Mouse (Mus musculus): Measurements from ENCODE around the gene Olfr459.

Olfr459 gene

DNA sequence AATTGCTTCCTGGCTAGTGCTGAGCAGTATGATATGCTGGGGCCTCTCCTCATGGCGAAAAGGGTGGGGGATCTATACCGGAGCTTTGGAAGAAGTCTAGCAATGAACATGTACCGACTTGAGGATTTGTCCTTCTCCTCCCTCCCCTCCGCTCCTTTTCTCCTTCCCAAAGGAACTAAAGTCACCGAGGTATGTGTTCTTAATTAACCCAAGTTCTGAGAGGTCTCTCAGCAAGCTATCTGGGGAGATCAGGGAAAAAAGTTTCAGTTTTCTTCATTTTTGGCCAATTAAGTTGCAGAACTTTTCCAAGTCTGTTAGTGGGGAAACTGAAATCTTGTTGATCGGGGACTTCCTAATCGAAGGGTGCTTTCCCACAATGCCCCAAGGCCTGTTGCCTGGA, at the start of gene Olfr459:
TSS of gene Olfr459 (minus strand) at position 101 of the 400 bp plus-strand sequence.
- no peak for DNase-seq (ENCODE audit: low read depth, low spot score)

DNA sequence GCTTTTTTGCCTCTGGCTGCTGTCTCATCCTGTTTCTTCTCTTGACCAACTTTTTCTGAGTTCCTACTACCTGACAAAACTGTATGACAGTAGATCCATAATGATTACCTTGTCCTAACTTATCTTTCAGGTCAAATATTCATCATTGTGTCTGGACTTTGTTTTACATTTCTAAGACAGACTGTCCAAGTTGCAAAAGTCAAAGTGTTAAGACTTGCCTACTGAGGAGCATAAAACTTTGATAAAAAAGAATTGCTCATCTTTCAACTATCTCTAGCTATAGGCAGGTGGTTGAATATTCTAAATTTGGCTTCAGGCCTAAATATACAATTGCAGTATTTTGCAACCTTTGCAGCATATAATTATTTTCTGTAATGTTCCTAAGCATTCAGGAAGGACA, 49.1 kb upstream of the Olfr459 start:
- no peak for DNase-seq (ENCODE audit: low read depth, low spot score)

DNA sequence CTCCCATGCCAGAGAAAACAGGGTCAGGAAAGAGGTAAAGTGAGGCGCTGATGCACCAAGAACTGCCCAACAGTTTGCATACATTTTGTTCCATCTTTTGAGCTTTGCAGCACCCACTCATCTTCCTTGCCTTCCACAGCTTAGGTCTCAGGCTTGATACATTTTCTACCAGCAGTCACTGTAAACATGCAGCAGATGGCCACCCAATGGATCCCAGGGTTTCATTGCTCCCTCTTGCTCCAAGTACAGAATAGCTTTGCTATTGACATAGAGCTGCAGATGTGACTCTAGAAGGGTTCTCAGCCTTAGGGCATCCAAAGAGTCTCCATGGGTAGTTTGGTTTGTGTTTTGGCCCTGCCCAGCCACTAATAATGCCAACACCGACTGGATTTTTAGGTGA, 11.7 kb upstream of the Olfr459 start:
- no peak for DNase-seq (ENCODE audit: low read depth, low spot score)

DNA sequence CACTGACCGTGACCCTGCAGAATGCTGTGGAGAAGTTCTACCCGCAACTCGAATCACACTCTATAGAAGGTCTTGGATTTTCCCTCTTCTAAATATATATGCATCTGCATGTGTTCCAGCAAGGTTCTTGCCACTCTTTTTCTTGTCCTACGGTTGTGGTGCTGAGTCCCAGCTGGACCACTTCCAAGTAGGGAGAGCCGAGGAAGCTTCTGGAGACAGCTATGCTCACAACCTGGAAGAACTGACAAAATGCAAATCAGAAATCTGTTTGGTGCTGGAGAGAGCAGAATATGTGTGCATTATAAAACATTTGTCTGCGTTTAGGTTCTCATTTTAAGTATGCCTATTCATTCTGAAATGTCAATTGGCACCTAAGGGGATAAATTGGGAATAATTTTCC, 744 bp upstream of the Olfr459 start:
- DNase-seq (ENCODE audit: low read depth, low spot score): no peak

DNA sequence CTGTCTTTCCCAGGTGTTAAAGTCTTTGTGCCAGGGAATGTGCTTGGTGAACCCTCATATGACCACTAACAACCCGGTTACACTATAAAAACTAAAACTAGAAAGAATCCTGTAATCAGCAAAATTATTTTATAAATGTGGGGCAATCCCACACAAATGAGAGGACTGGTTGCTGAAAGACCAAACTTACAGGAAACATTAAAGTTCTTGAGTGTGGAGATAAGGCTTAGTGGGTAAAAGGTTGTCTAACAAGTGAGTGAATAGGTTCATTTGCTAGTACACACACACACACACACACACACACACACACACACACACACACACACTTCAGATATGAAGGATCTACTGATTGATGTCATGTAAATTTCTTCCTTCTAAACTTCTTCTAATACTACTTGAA, 5.1 kb downstream of the Olfr459 start:
- DNase-seq (ENCODE audit: low read depth, low spot score): no peak

DNA sequence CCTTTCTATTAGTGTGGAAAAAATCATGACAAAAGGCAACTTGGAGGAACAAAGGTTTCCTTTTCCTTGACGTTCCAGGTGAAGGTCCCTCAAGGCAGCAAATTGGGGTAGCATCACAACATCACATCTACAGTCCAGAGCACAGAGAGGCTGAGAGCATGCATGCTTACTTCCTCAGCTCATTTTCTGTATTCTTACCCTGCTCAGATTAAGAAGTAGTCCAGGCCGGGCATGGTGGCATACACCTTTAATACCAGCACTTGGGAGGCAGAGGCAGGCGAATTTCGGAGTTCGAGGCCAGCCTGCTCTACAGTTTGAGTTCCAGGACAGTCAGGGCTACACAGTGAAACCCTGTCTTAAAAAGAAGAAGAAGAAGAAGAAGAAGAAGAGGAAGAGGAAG, 10.7 kb downstream of the Olfr459 start:
- no peak for DNase-seq (ENCODE audit: low read depth, low spot score)

DNA sequence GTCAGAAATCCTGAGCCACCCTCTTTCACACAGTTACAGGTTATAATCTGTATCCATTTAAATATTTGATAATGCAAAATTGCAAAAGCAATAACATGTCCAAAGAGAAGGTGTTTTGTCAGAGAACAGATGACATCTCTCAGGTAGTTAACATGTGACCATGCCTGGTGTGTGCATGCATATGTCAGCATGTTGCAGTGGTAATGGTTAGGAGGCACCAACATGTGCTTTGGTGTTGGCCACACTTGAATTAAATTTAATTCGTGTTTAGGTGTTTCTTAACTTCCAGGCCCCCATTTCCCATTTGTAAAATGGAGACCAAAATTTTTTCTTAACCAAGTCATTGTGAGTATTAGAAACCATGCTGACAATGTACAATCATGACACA, 12.6 kb downstream of the Olfr459 start:
- DNase-seq (ENCODE audit: low read depth, low spot score): no peak

DNA sequence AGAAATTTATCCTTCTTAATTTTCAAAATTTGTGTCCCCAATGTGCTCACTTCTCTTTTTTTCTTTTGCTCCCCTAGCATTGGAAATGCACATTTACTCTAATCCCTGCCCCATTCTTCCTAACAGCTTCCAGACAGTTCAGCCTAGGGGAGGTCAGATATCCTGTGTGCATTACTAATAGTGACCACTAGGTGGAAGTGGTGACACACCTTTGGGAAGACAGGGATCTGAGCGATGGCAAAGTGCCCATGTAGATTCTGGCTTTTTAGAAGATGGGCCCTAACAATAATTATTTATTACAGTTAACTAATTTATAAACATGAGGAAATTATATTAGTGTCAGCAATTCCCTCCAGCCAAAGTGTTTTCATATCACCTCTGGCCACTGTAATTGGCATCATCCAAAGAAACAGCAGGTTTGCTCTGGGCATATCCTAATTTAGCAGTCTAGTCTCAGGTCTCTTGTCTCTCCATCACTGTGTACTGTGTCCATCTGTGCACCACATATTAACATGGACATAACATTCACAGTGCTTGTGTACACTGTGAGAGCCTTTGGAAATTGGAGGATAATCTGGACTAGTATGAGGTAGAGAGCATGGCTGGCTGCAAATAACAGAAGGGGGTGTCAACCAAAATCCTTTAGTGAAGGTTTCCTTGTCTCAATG, 13.1 kb downstream of the Olfr459 start:
- DNase-seq (ENCODE audit: low read depth, low spot score): peak; percentile 67

DNA sequence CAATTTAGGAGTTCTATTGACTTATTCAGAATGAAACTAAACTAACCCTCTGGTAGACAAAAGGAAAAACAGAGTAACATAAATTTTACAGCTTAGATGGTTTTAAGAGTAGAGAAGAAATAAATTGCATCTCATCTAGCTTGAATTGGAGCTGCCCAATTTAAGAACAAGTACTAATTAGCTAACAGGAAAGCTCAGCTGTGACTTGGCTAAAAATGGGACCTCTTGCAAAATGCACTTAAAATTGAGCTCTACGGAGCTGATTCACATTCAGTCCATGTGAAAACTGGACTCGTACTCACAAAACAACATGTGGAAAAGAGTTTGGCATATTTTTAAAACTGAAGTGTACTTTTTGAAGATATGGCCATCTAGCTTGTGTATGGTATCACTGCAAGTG, 15.4 kb downstream of the Olfr459 start:
- DNase-seq (ENCODE audit: low read depth, low spot score): no peak

DNA sequence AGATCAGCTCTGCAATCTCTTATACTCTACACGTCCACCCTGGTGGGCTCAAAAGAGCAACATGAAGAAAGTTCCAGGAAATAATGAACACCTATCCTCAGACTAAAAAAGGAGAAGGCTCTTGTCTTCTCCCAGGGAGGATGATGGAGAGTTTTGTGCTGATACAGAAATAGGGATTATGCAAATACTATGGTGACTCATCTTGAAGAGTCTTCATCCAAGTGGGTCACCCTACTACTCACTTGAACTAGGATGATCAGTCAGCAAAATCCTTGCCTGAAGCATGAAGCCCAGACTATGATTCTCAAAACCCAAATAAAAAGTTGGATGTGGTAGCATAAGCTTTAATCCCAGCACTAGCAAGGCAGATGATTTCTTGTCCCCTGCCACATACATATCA, 16.6 kb downstream of the Olfr459 start:
- no peak for DNase-seq (ENCODE audit: low read depth, low spot score)

DNA sequence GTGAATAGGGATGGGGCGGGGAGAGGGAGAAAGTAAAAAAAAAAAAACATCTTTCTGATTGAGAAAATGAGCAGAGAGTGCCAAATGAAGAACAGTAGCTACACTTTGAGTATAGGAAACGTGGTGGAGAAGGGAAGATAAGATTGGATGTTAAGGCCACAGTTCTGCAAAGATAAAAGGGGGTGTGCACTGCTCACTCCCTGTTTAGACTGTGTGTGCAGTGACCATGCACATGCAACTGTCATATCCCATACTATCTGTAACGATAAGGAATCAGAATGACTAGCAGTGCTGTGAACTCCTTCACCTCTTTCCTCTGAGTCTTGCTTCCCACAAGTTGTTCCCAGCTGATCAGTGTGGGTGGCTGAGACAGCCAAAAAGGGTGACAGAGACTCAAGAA, 17.8 kb downstream of the Olfr459 start:
- DNase-seq (ENCODE audit: low read depth, low spot score): no peak

DNA sequence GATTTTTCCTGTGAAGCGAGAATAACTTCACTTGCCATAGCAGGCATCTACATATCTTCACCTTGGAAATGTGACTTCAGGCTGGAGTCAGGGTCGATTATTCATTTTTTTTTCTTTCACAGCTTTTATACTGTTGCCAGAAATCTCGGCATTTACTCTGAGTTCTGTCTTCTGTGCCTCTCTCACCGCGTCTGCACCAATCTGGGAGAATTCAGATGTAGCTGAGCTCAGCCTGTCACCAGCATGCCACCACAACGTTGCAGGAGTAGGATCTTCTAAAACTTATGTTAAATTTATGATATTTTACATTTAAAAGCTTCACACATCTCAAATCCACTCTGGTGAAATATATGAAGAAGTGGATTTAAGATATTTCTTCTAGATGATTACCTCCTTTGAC, 20.4 kb downstream of the Olfr459 start:
- no peak for DNase-seq (ENCODE audit: low read depth, low spot score)

DNA sequence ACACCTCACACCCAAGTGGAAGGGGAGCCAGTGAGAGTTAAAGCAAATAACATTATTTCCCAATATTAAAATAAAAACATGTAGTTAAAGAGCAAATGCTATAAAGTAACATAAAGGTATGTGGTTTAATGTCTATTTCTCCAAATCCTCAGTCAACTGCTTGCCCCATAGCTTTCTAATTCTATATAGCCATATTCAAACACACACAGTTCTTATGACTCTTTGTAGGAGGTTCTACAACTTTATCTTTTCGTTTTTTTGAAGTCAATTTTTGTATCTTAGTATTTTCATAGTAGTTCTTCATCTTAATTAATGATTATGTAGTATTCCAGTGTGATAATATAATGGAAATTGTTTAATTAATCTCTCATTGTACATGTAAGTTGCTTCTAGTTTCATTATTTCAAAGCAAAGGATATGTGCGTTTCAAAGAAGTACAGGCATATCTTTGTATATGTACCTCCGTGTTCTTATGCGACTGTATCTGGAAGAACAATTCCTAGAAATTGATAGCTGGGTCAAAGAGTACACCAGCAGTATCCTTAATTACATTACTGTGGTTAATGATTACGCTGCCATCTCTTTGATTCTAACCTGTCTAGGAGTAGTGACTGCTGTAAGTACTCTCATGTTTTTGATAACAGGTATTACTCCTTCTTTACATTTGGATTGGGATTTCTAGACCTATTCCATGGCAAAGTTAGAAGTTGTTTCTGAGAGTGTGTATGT, 30.1 kb downstream of the Olfr459 start:
- DNase-seq (ENCODE audit: low read depth, low spot score): no peak

DNA sequence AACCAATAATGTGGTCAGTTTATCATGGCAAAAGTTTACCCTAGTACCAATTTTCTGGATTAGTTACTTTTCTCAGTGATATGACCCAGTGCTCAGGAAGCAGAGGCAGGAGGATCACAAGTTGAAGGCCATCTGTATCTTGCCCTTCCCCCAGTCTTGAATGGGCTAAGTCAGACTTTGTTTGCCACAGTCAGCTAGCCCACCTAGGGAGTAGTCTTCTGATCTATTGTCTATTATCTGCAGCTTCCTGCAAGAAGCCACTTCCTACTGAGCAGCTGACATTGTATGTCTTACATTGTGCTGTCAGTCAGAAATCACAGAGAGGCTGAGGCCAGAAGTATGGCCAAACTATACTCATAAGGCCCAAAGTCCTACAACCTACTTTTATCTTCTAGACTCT, 33.9 kb downstream of the Olfr459 start:
- DNase-seq (ENCODE audit: low read depth, low spot score): peak; percentile 15

DNA sequence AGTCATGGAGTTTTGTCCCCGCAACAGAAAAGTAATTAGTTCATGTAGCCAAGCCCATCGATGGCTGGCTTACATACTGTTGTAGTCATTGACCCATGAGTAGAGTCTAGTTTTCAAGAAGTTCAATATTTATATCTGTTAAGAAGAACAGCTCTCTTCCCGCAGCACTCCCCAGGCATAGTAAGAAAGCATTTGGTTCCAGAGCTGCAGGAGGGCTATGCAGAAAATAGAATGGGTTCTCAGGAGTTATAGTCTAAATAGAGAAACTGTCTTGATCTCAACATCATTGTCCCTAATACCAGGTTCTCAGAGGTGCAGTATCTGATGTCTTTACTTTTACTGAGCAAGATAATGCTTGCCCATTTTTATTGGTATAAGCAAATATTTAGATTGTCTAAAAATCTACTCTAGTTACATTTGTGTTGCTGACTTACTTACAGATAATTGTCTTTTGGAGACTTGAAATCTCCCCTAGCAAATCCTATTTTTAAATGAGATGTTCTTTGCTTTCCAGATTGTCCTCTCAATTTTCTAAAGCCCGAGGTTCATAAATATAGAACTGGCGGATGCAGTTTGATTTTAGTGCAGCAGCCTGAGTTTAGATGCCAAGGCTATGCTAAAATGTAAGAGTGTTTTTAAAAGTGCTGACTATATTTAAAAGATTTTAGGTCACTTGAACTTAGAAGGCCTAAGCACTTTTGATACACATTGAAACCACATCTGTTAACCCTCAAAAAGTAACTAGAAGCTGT, 40.1 kb downstream of the Olfr459 start:
- DNase-seq (ENCODE audit: low read depth, low spot score): no peak

DNA sequence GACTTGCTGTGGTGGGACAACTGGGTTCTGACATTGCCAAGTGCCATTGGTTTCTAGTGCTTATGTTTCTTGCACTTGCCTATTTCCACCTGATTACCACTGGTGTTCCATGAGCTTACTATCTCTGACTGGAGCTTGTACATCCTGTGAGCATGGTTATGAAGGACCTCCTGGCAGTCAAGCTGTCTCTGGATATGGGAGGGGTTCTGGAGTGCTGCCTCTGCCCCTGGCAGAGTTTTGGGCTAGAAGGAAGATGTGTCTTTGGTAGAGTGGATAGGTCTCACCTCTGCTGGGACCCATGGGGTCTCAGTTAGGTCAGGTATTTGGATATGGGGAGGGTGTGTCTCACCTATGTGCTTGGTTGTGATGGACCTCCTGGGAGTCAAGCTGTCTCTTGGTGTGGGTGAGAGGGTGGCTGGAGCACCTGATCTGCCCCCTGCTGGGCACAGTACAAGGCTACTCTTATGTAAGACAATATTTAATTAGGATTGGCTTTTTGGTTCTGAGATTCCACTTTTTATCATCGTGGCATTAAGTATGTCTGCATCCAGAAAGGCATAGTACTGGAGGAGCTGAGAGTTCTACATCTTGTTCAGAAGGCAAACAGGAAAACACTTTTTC, 46.9 kb downstream of the Olfr459 start:
- no peak for DNase-seq (ENCODE audit: low read depth, low spot score)

DNA sequence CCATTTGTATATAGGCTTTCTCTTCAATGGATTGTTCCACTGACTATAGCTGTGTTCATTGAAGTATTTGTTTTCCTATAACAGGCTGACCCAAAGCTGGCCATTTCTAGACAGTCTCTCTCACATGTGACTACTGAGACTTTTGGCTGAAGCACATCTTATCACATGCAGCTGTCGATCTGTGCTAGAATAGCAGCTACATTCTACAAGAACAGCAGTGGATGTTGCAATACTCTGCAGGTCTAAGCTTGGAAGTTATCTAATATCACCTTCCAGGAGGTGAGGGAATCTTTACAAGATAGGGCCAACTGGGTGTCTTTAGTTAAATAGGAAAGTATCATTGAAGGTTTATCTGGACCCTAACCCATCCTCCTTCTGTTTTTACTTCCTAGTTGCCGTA, 53.5 kb downstream of the Olfr459 start:
- DNase-seq (ENCODE audit: low read depth, low spot score): no peak

Data from ZHBTc4 (cell line).